Mouse (Mus musculus): ENCODE results near the gene Mbip. TPM values are rescaled to one million over a fixed set of nuclear protein-coding genes. Genes with fewer than 3 reads are reported as not detected.

The Mbip gene
- 1 to 10 TPM; 4.3 to 7.1 TPM for total RNA-seq (2021)
- long read RNA-seq, experiment 1, transcript Mbip-201 (9 exons, 1,512 nt) = major isoform, 8 of 8 reads
- long read RNA-seq, experiment 1, partial matches to known transcripts = 0 of 8 reads
- long read RNA-seq, experiment 1, other reads (novel, unspliced or antisense) = 0 of 8 reads
- long read RNA-seq, experiment 2, transcript Mbip-201 (9 exons, 1,512 nt) = major isoform, 5 of 13 reads
- long read RNA-seq, experiment 2, partial matches to known transcripts = 4 of 13 reads
- long read RNA-seq, experiment 2, other reads (novel, unspliced or antisense) = 4 of 13 reads

GRCm38 (mm10) chr12:56345367-56346089 is at the start of gene Mbip:
TSS of gene Mbip (minus strand) at chr12:56345894.
- intact Hi-C loops (cut with DNase I) = no loop called here
- peak; percentile 90 to 96 for DNase-seq

- no peak for DNase-seq
- intact Hi-C loops (cut with DNase I) = no loop called here
These were observed 42.0 kb upstream of the Mbip start for GRCm38 (mm10) chr12:56387647-56388205.

- DNase-seq = no peak
These were observed 41.4 kb upstream of the Mbip start for GRCm38 (mm10) chr12:56386955-56387646.

GRCm38 (mm10) chr12:56344771-56345314 is 851 bp downstream of the Mbip start:
- DNase-seq = no peak

More at GRCm38 (mm10) chr12:56386955-56387646, 41.4 kb upstream of the Mbip start:
- intact Hi-C loops (cut with DNase I) = no loop called here

GRCm38 (mm10) chr12:56339295-56340056 is 6.2 kb downstream of the Mbip start:
- intact Hi-C loops (cut with DNase I) = no loop called here
- no peak for DNase-seq

More at GRCm38 (mm10) chr12:56344771-56345314, 851 bp downstream of the Mbip start:
- intact Hi-C loops (cut with DNase I) = no loop called here

GRCm38 (mm10) chr12:56333461-56333860 is 12.2 kb downstream of the Mbip start:
- intact Hi-C loops (cut with DNase I) = no loop called here
- no peak for DNase-seq

GRCm38 (mm10) chr12:56332475-56332874 is 13.2 kb downstream of the Mbip start:
- intact Hi-C loops (cut with DNase I) = no loop called here
- DNase-seq = no peak

GRCm38 (mm10) chr12:56327448-56327998 is 18.2 kb downstream of the Mbip start:
- intact Hi-C loops (cut with DNase I) = no loop called here
- DNase-seq = no peak

GRCm38 (mm10) chr12:56325851-56326250 is 19.8 kb downstream of the Mbip start:
- intact Hi-C loops (cut with DNase I) = no loop called here
- DNase-seq = no peak

GRCm38 (mm10) chr12:56318941-56319340 is 26.8 kb downstream of the Mbip start:
- no peak for DNase-seq
- intact Hi-C loops (cut with DNase I) = no loop called here

GRCm38 (mm10) chr12:56318059-56318458 is 27.6 kb downstream of the Mbip start:
- DNase-seq = no peak
- intact Hi-C loops (cut with DNase I) = no loop called here

GRCm38 (mm10) chr12:56305758-56306157 is 39.9 kb downstream of the Mbip start:
- DNase-seq = no peak
- intact Hi-C loops (cut with DNase I) = no loop called here

- no peak for DNase-seq
- intact Hi-C loops (cut with DNase I) = no loop called here
These were observed 43.2 kb downstream of the Mbip start for GRCm38 (mm10) chr12:56302321-56303017.

- DNase-seq = no peak
- intact Hi-C loops (cut with DNase I) = no loop called here
These were observed 44.0 kb downstream of the Mbip start for GRCm38 (mm10) chr12:56301487-56302293.

GRCm38 (mm10) chr12:56299610-56300009 is 46.1 kb downstream of the Mbip start:
- intact Hi-C loops (cut with DNase I) = no loop called here
- no peak for DNase-seq

GRCm38 (mm10) chr12:56298919-56299318 is 46.8 kb downstream of the Mbip start:
- DNase-seq = no peak
- intact Hi-C loops (cut with DNase I) = no loop called here

- intact Hi-C loops (cut with DNase I) = no loop called here
- no peak for DNase-seq
These were observed 47.5 kb downstream of the Mbip start for GRCm38 (mm10) chr12:56297921-56298830.

Data from gastrocnemius, postnatal 36 days (tissue).